Mouse (Mus musculus) forebrain, embryonic 11.5 days (tissue): ENCODE measurements around the gene Hyal3. TPM values are rescaled to one million over a fixed set of nuclear protein-coding genes. Genes with fewer than 3 reads are reported as not detected.
"Not testable (repeated sequence)": the region's sequence is repeated elsewhere in the genome, so short reads cannot be mapped to it uniquely, and the experiment has no call there.

Experiments
- ATAC-seq: fragments of 200-750 bp; cut with Nextera tagmentation; replicated peaks from 2 replicates; pipeline ENCODE4 v1.8.0; 2017; ENCODE audit warnings: moderate TSS enrichment; ENCODE audit not compliant: low FRiP score
- DNase-seq: peaks from one replicate; pipeline ENCODE4 v3.0.0-alpha.2; 2017; ENCODE audit warnings: low spot score
- H3K27ac ChIP-seq: fragments of 300-500 bp; sonication (generic); 2 replicates; pipeline ENCODE4 v1.5.1; 2014; ENCODE audit warnings: low read depth, low read length
- H3K27me3 ChIP-seq: fragments of 300-500 bp; sonication (generic); 2 replicates; pipeline ENCODE4 v1.6.1; 2014; ENCODE audit warnings: mild to moderate bottlenecking, low read length, mixed read lengths; ENCODE audit not compliant: control insufficient read depth, insufficient read depth
- H3K36me3 ChIP-seq: fragments of 300-500 bp; sonication (generic); 2 replicates; pipeline ENCODE4 v1.6.1; 2014; ENCODE audit warnings: mild to moderate bottlenecking, low read length, moderate library complexity, mixed read lengths; ENCODE audit not compliant: control insufficient read depth, insufficient read depth
- H3K4me1 ChIP-seq: fragments of 300-500 bp; sonication (generic); replicated peaks from 2 replicates; pipeline ENCODE4 v1.6.1; 2014; ENCODE audit warnings: low read length, mixed read lengths; ENCODE audit not compliant: control insufficient read depth, insufficient read depth
- H3K4me2 ChIP-seq: fragments of 300-500 bp; sonication (generic); 2 replicates; pipeline ENCODE4 v1.6.1; 2014; ENCODE audit warnings: low read depth, mild to moderate bottlenecking, low read length, moderate library complexity, mixed read lengths; ENCODE audit not compliant: severe bottlenecking
- H3K4me3 ChIP-seq: fragments of 300-500 bp; sonication (generic); 2 replicates; pipeline ENCODE4 v1.5.1; 2014; ENCODE audit warnings: low read depth, low read length
- H3K9ac ChIP-seq: fragments of 300-500 bp; sonication (generic); 2 replicates; pipeline ENCODE4 v1.6.1; 2014; ENCODE audit warnings: low read length
- H3K9me3 ChIP-seq: fragments of 300-500 bp; sonication (generic); 2 replicates; pipeline ENCODE4 v1.6.1; 2016; ENCODE audit warnings: low read length, mixed read lengths; ENCODE audit not compliant: control insufficient read depth
- WGBS: fragments of 180-500 bp; shearing (Covaris S2); extraction: QIAGEN DNeasy Blood & Tissue Kit; methylation state at CpG from one replicate; pipeline ENCODE4 v1.1.7; 2014; 5-methylcytosine and 5-hydroxymethylcytosine counted together
- polyA plus RNA-seq: library from polyadenylated mRNA; unstranded; fragments of >200 nt; fragmentation: Nextera tagmentation; extraction: Ambion mirVana; gene quantifications from 2 replicates; pipeline ENCODE4 v1.2.1, GENCODE M21; 2014

The Hyal3 gene
- polyA plus RNA-seq, 1 experiment from 2014 or later = not detected

GRCm38 (mm10) chr9:107573774-107574173, 6.8 kb upstream of the Hyal3 start:
- not testable (repeated sequence) for H3K4me2 ChIP-seq, ATAC-seq, H3K27me3 ChIP-seq, H3K9me3 ChIP-seq, H3K27ac ChIP-seq, H3K9ac ChIP-seq, DNase-seq, H3K4me3 ChIP-seq
- WGBS = 83% methylated on average over 6 of the region's 6 CpGs
- peaks cover 19% of the 10 kb centered on the region for H3K4me1 ChIP-seq
- H3K36me3 ChIP-seq = peaks cover 25% of the 10 kb centered on the region

- WGBS = 84% methylated on average over 14 of the region's 14 CpGs
These were observed 4.8 kb upstream of the Hyal3 start for GRCm38 (mm10) chr9:107575579-107576356.

GRCm38 (mm10) chr9:107576357-107577107, 4.1 kb upstream of the Hyal3 start, which contains the start of gene Hyal1:
TSS of gene Hyal1 (plus strand) at chr9:107576927.
- H3K9me3 ChIP-seq = no peaks in the 10 kb centered on the region; the same call in 1 of the 2 replicates
- peak within 1 kb of the TSS; percentile 25 for H3K4me3 ChIP-seq
- peak within 1 kb of the TSS; percentile 19; the same call in 1 of the 2 replicates for H3K27ac ChIP-seq
- H3K27me3 ChIP-seq = no peaks in the 10 kb centered on the region
- WGBS = 30% methylated on average over 16 of the region's 16 CpGs
- peak within 1 kb of the TSS; percentile 44; the same call in 1 of the 2 replicates for H3K9ac ChIP-seq
- DNase-seq = peak; percentile 91
- peaks cover 20% of the 10 kb centered on the region for H3K36me3 ChIP-seq
- ATAC-seq = peak; percentile 83
- peak within 1 kb of the TSS; percentile 44 for H3K4me2 ChIP-seq
- peaks cover 13% of the 10 kb centered on the region for H3K4me1 ChIP-seq

More at GRCm38 (mm10) chr9:107575579-107576356, 4.8 kb upstream of the Hyal3 start:
- peaks cover 25% of the 10 kb centered on the region for H3K36me3 ChIP-seq
- peaks cover 13% of the 10 kb centered on the region for H3K4me1 ChIP-seq
- no peak overlapping the region for H3K4me2 ChIP-seq
- H3K27me3 ChIP-seq = no peaks in the 10 kb centered on the region
- H3K9me3 ChIP-seq = no peaks in the 10 kb centered on the region; the same call in 1 of the 2 replicates
- ATAC-seq (no peak), DNase-seq (no peak)
- H3K27ac ChIP-seq = no peak overlapping the region
- H3K4me3 ChIP-seq = no peak overlapping the region
- H3K9ac ChIP-seq = no peak overlapping the region

GRCm38 (mm10) chr9:107577871-107578270, 2.7 kb upstream of the Hyal3 start:
- no peak overlapping the region for H3K27ac ChIP-seq
- H3K9ac ChIP-seq = no peak overlapping the region
- ATAC-seq (no peak), DNase-seq (no peak)
- peaks cover 13% of the 10 kb centered on the region for H3K36me3 ChIP-seq
- WGBS = 89% methylated on average over 10 of the region's 10 CpGs
- no peak overlapping the region for H3K4me3 ChIP-seq
- no peaks in the 10 kb centered on the region; the same call in 1 of the 2 replicates for H3K9me3 ChIP-seq
- no peak overlapping the region for H3K4me2 ChIP-seq
- H3K4me1 ChIP-seq = peaks cover 14% of the 10 kb centered on the region
- H3K27me3 ChIP-seq = no peaks in the 10 kb centered on the region

GRCm38 (mm10) chr9:107578587-107578986, 2.0 kb upstream of the Hyal3 start, which contains the start of gene Naa80:
TSS of gene Naa80 (plus strand) at chr9:107578887.
- no peak within 1 kb of the TSS for H3K4me2 ChIP-seq
- H3K9me3 ChIP-seq = no peaks in the 10 kb centered on the region; the same call in 1 of the 2 replicates
- H3K27ac ChIP-seq = no peak within 1 kb of the TSS
- no peaks in the 10 kb centered on the region for H3K27me3 ChIP-seq
- peaks cover 14% of the 10 kb centered on the region for H3K4me1 ChIP-seq
- no peak within 1 kb of the TSS for H3K9ac ChIP-seq
- whole genome bisulfite sequencing = 71% methylated on average over 3 of the region's 3 CpGs
- DNase-seq (no peak), ATAC-seq (no peak)
- peaks cover 6% of the 10 kb centered on the region for H3K36me3 ChIP-seq
- no peak within 1 kb of the TSS for H3K4me3 ChIP-seq

- peaks cover 14% of the 10 kb centered on the region for H3K4me1 ChIP-seq
- DNase-seq = no peak
These were observed 1.4 kb upstream of the Hyal3 start for GRCm38 (mm10) chr9:107579023-107579900.

GRCm38 (mm10) chr9:107581584-107581983, 966 bp downstream of the Hyal3 start:
- Histone ChIP-seq H3K4me2 (peak overlapping the region; percentile 93), H3K9me3 (no peaks in the 10 kb centered on the region), H3K27ac (no peak overlapping the region), H3K9ac (peak overlapping the region; percentile 83; the same call in 1 of the 2 replicates), H3K36me3 (no peaks in the 10 kb centered on the region), H3K27me3 (no peaks in the 10 kb centered on the region), H3K4me1 (peaks cover 14% of the 10 kb centered on the region), H3K4me3 (peak overlapping the region; percentile 56; the same call in 1 of the 2 replicates)
- WGBS = 81% methylated on average over 4 of the region's 4 CpGs
- no peak for DNase-seq
- no peak for ATAC-seq

More at GRCm38 (mm10) chr9:107579023-107579900, 1.4 kb upstream of the Hyal3 start:
- Histone ChIP-seq H3K27ac (no peak overlapping the region), H3K9me3 (no peaks in the 10 kb centered on the region), H3K4me3 (no peak overlapping the region), H3K36me3 (peaks cover 4% of the 10 kb centered on the region; the same call in 1 of the 2 replicates), H3K4me2 (no peak overlapping the region), H3K9ac (no peak overlapping the region), H3K27me3 (no peaks in the 10 kb centered on the region)
- WGBS = 94% methylated on average over 14 of the region's 14 CpGs
- ATAC-seq = no peak
